Mouse (Mus musculus) ES-Bruce4 (cell line): ENCODE results near the gene Lamc3.

Experiments
- CTCF ChIP-seq: IDR thresholded peaks from one replicate; pipeline ENCODE4 v1.8.1; 2011; ENCODE audit warnings: low read depth, low read length
- POLR2A ChIP-seq: IDR thresholded peaks from one replicate; pipeline ENCODE4 v1.8.1; 2011; ENCODE audit warnings: low read length; ENCODE audit not compliant: insufficient read depth

DNA sequence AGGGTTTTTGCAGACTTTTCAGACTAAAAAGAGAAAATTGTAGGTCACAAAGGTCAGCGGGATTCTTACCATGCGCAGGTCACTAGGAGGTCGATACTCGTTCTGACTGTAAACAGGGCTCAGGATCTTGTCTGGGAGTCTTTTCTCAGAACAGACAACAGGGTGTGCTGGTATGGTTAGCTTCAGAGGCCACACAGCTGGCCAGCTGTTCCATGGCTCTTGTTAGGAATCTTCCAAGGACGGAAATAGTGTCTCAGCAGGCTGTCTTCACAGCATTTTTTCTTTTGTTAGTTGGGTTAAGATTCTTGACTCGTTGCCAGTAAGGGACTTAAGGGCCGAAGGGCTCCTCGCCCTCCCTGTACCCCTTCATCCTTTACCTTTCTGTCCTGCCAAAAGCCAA lies 79.7 kb downstream of the Lamc3 start:
- TF ChIP-seq POLR2A = no peak
- no peak for TF ChIP-seq CTCF
